Mouse (Mus musculus): ENCODE data around the gene Fras1. TPM values are rescaled to one million over a fixed set of nuclear protein-coding genes. Genes with fewer than 3 reads are reported as not detected.

The Fras1 gene
- total RNA-seq, 4 experiments from 2014 or later = 19.8 to 24.6 (median 23.4) TPM

GRCm38 (mm10) chr5:96578705-96579104, 204.9 kb downstream of the Fras1 start:
- DNase-seq (ENCODE audit: low spot score in 2 of 2) = no peak

GRCm38 (mm10) chr5:96579938-96580337, 206.2 kb downstream of the Fras1 start:
- no peak for DNase-seq (ENCODE audit: low spot score in 2 of 2)

- peak in 1 of 2 experiments; percentile 78 for DNase-seq (ENCODE audit: low spot score in 2 of 2)
These were observed 211.0 kb downstream of the Fras1 start for GRCm38 (mm10) chr5:96584730-96585129.

GRCm38 (mm10) chr5:96590621-96591020, 216.9 kb downstream of the Fras1 start:
- DNase-seq (ENCODE audit: low spot score in 2 of 2) = no peak

- no peak for DNase-seq (ENCODE audit: low spot score in 2 of 2)
These were observed 222.0 kb downstream of the Fras1 start for GRCm38 (mm10) chr5:96595793-96596192.

DNA sequence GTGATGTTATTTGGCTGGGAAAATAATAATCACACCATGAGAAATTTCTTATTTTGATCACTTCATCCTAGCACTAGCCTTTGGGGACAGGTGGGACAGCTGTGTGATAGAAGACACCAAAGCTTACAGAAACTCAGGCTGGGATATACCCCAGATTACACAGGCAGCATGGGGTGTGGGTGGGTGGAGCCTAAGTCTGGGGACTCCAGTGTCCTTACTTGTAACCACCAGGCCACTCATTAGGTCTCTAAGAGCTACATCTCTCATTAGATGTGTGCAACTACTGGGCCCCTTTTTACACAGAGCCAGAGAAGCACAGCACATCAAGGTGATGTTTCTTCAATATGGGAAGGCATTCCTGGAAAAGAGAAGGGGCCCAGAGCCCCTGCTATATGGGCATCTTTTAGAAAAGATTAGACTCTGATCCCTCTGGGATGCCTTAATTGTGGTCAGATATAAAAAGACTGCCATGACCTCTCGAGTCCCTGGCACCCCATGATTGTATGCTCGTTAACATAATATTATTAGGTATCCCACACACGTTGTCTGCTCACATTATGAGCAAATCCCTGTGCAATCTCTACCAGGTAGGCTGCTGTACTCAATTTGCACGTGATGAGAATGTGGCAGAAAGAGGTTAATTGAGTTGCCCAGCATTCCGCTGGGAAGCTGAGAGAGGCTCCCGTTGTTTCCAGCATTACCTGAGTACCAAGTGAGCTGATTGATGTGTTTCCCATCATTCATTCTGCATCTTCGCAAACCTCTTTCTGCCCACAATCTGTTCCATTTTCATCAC, 230.4 kb downstream of the Fras1 start:
- no peak for DNase-seq (ENCODE audit: low spot score in 2 of 2)

DNA sequence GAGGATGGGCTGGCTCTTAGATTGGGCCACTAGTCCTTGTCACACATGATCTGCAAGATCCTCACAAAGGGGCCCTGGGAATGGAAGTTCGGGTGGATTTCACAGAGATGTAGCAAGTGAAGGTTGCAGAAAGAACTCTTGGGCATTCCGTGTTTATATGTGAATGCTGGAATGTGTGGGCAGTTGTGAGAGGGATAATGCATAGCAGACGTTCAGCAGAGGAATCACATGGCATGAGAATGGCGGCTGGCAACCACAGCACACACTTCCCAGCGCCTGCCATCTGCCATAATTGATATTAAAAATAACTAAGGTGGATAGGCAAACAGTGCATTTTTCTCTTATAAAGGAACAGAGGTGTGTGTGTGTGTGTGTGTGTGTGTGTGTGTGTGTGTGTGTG, 234.3 kb downstream of the Fras1 start:
- peak in 1 of 2 experiments; percentile 54 for DNase-seq (ENCODE audit: low spot score in 2 of 2)

DNA sequence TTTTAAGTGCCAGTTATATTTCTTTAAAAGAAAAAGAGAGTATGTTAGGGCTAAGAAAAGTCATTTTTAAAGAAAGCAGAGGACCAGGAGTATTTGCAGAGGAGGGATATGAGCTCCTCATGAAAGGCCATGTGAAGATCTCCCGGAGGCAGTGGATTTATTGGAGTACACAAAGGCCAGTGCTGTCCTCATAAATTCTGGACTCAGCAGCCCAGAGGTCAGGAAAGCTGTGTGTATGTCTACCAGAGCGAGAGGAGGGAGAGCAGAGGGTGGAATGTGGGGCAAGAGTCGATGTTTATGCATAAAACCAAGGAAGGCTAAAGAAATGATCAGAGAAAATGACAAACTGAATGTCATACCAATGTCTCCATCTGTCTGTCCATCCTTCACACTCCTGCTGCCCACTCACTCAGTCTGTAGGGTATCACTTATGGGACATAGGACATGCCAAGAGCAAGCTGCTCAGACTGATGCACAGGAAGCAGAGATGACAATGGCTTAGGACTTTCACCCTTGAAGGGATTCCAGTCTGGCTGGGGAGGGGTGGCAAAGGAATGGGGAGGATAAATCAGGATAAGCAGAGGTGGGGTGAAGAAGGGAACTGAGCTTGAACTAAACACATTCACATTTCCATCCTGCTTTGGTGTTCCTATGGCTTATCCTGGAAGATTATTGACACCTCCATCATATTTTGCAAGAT, 235.0 kb downstream of the Fras1 start:
- DNase-seq (ENCODE audit: low spot score in 2 of 2) = no peak

- no peak for DNase-seq (ENCODE audit: low spot score in 2 of 2)
These were observed 238.3 kb downstream of the Fras1 start for GRCm38 (mm10) chr5:96612077-96612476.

- no peak for DNase-seq (ENCODE audit: low spot score in 2 of 2)
These were observed 243.3 kb downstream of the Fras1 start for GRCm38 (mm10) chr5:96616954-96617646.

- DNase-seq (ENCODE audit: low spot score in 2 of 2) = no peak
These were observed 244.3 kb downstream of the Fras1 start for GRCm38 (mm10) chr5:96618008-96618407.

DNA sequence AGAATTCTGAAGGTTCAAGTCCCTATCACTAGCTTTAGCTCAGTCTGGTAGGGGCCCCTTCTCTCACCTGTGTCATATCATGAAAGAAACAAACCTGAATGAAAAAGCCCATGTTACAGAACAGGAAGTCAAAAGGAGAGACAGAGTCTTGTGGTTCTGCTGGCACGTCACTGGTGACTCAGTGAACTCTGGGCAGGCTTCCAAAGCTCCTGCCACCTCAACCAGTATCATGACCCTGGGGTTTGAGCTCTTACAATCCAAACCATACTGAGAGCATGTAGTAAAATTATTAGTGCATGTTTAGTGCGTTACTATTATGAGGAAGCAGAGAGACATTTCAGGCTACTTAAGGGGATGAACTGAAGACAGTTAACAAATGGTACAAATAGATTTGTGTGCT, 246.5 kb downstream of the Fras1 start:
- no peak for DNase-seq (ENCODE audit: low spot score in 2 of 2)

- no peak for DNase-seq (ENCODE audit: low spot score in 2 of 2)
These were observed 246.9 kb downstream of the Fras1 start for GRCm38 (mm10) chr5:96620618-96621017.

DNA sequence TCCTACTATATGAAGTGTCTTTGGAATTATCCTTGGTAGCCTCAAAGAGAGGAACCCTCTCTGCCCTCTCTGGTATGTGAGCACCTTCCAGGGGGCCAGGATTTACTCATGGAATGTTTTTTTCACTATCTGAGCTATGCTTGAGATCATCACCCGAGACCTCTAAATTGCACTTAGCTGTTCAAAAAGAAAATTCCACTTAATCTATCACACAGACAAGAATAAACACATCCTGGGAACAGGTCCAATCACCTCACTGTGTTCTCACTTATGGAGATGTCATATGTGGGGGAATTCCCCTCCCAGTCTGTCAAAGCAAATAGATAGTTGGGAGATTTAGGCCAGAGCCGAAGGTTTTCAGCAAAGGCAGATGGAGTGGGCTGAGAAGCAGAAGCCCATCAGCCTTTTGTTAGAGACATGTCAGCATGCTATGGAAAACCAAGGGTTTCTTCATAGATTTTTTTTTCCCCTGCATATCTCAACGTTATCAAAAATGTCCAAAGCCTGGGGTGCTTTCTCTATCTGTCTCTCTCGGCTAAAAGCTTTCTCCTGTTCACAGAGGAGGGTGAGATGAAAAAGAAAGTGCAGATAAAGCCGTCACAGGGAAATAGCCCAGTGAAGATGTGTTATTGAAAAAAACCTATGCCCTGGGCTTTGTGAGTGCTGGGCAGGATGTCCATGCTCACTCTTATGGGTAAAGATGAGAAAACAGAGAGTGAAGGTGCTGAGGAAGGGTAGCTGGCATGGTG, 249.0 kb downstream of the Fras1 start:
- DNase-seq (ENCODE audit: low spot score in 2 of 2) = no peak

DNA sequence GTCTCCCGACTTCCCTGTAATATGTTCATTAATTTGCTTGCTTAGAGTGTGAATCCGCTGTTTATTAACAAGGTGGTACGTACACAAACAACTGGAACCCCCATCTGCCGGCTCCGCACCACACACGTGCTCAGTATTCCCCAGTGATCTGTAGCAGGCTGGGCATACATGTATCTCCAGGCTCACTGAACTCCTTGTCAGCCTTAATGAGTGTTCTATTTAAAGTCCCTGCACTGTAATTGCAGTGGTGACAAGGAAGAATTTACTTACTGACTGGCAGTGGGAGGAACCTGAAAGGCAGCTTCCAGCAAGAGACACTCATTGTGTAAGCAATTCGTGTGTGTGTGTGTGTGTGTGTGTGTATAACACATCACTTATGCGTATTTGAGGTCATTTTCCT, 256.1 kb downstream of the Fras1 start:
- DNase-seq (ENCODE audit: low spot score in 2 of 2) = no peak

GRCm38 (mm10) chr5:96635146-96635862, 261.5 kb downstream of the Fras1 start:
- no peak for DNase-seq (ENCODE audit: low spot score in 2 of 2)

- DNase-seq (ENCODE audit: low spot score in 2 of 2) = no peak
These were observed 262.1 kb downstream of the Fras1 start for GRCm38 (mm10) chr5:96635866-96636265.

DNA sequence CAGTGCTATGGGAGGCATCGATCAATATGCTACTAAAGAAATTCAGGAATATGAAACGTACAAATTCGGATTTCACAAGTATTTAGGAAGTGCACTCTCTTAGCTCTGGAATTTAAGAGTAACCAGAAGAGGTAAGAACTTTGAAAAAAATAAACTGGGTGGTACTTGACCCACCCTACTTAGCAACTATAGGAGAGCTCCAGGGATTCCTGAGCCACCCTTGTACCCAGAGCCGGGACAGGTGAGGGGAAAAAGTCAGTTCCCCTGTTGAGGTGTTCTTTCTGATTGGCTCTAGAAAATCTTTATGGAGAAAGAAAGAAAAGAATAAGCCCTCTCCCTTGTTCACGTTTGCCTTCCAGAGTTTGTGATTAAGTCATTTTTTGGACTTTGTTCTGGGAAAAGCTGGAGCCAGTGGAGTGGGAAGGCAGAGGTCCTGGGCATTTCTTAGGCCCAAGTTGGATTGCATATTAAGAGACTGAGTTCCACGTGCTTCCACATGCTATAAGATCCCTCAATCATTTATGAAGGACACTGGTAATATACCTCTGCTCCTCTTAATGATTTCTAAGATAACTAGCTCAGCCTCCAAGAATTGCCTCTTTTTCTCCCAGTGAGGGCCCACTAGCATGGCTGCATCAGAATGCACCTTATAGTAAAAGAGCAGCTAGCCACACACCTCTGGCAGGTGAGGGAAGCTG, 265.6 kb downstream of the Fras1 start:
- DNase-seq (ENCODE audit: low spot score in 2 of 2) = no peak

DNA sequence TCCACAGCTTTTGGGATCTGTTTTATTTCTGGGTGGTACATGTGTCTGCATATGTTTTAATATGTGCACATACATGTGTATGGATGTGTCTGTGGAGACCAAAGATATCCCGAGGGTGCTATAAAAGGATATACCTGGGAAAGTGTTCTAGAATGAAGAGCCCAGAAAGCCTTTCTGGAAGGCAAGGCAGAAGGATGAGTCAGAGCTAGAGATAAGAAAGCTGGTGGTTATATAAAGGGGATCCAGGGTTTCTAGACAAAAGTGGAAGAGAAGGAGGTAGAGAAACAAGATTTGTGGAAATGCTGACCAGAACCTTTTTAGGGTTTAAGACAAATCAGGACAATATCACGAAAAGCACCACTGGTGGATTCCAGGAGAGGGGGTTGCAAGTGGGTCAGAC, 267.5 kb downstream of the Fras1 start:
- DNase-seq (ENCODE audit: low spot score in 2 of 2) = no peak

DNA sequence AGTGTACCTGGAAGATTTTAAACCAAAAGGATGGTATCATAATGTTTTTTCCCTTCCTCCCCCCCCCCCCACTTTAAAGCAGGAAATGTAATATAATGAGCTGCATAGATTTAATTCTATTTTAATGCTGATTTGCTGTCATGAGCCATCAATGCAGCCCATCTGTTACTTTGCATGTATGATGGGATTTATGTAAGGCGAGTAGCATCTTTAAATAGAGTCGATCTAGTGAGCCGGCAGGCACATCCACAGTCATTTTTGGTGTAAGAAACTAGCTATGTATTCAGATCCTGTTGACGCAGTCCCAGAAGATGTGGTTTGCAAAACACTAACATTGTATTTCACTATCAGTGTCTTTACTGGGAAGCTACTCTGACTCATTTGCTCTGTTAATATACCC, 301.9 kb downstream of the Fras1 start:
- DNase-seq (ENCODE audit: low spot score in 2 of 2) = no peak

All from left cerebral cortex, adult 8-10 months (tissue).